Mouse (Mus musculus): ENCODE data around the gene Ccdc39.

- TF ChIP-seq CTCF (conservative IDR thresholded peaks at IDR 0.05; ENCODE audit: insufficient read depth, insufficient read length, low read depth, low read length), result no peak
- TF ChIP-seq POLR2A (IDR thresholded peaks at IDR 0.05; ENCODE audit: low read depth, low read length), result no peak
Observed at GRCm38 (mm10) chr3:33882695-33883094, 38.6 kb upstream of the Ccdc39 start.

Data from kidney, adult 2 months (tissue).